Mouse (Mus musculus) heart, postnatal 0 days (tissue): ENCODE data around the gene Spag7.

Experiments
- CTCF ChIP-seq: IDR thresholded peaks from 2 replicates; pipeline ENCODE4 v1.5.1; 2016; ENCODE audit warnings: antibody characterized with exemption, control low read depth, low read depth
- EP300 ChIP-seq: IDR thresholded peaks from 2 replicates; pipeline ENCODE4 v1.6.1; 2016; ENCODE audit warnings: antibody characterized with exemption, low read depth

DNA sequence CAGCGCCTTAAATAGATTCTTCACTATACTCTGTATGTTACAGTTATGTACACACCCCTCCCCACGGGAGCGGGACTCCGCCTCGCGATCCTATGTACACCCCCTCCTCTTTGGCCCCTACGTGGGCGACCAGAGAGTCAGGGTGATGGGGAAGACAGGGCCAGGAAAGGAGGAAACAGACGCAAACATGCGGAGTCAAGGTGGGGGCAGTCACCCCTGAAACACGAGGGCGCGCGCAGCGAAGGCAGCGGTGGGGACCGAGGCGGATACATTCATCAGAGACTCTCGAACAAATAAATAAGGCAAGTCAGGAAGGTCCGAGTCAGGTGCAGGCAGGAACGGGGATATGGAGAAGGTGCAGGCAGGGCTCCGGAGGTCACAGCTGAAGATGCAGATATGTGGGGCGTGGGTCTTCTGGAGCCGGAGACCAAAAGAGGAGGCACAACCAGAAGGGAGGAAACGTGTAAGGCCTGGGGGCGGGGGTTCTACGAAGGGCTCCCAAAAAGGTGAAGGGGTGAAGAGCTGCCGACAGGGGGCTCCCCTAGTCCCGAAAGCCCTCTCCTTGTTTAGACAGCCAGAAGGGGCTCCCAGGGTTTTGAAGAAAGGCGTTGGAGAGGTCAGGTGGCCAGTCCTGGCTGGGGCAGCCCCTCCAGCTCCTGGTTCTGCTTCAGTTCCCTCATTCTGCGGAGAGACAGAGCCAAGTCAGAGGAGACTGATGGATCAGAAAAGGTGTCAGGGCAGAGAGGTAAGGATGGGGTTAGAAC is 548 bp upstream of the Spag7 start:
- TF ChIP-seq CTCF (peak; percentile 45), EP300 (no peak)
